Mouse (Mus musculus) heart, postnatal 0 days (tissue): ENCODE measurements around the gene Ankrd33.

Experiments used
- CTCF ChIP-seq: IDR thresholded peaks from 2 replicates; pipeline ENCODE4 v1.5.1; 2016; ENCODE audit warnings: antibody characterized with exemption, control low read depth, low read depth
- EP300 ChIP-seq: IDR thresholded peaks from 2 replicates; pipeline ENCODE4 v1.6.1; 2016; ENCODE audit warnings: antibody characterized with exemption, low read depth

- TF ChIP-seq CTCF: no peak
- no peak for TF ChIP-seq EP300
Measured at GRCm38 (mm10) chr15:101160591-101160990, 45.0 kb downstream of the Ankrd33 start.
